Mouse (Mus musculus): ENCODE data around the gene Tbcel.

- no peak for TF ChIP-seq POLR2A (IDR thresholded peaks at IDR 0.05; ENCODE audit: control insufficient read depth, extremely low read depth, insufficient read depth, low read length, poor library complexity)
- no peak for TF ChIP-seq CTCF (IDR thresholded peaks at IDR 0.05; ENCODE audit: borderline replicate concordance, control insufficient read depth, extremely low read depth, insufficient read depth, low read length, poor library complexity)
Observed at GRCm38 (mm10) chr9:42454364-42454763, 53.2 kb downstream of the Tbcel start.
